Mouse (Mus musculus) embryo, embryonic 10 days (tissue): ENCODE measurements around the gene Cpa3.

Source experiments
- DNase-seq: peaks from one replicate; pipeline ENCODE4 v3.0.0-alpha.2; 2015; ENCODE audit warnings: low spot score

Gene Cpa3

GRCm38 (mm10) chr3:20242050-20242449 is at the start of gene Cpa3:
TSS of gene Cpa3 (minus strand) at chr3:20242181.
- DNase-seq: no peak

DNA sequence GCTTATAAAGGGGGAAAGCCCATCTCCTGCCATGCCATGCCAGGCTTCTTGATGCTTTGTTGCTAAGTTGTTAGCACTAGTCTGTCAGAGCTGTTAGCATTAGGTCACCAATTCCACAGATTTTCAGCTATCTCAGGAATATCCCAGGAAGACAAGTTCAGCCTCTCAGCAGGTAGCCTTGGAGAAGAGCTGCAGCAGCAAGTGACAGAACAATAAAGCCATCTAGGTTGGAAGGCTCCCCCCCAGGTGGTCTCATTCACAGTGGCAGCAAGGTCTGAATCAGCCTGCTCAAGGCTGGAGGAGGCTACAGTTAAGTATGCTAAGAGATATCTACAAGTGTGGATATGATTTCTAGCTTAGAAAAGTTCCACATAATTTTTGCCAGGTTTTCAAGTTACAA is 49.4 kb upstream of the Cpa3 start:
- no peak for DNase-seq

- DNase-seq: no peak
Observed at GRCm38 (mm10) chr3:20288761-20289160, 46.8 kb upstream of the Cpa3 start.

DNA sequence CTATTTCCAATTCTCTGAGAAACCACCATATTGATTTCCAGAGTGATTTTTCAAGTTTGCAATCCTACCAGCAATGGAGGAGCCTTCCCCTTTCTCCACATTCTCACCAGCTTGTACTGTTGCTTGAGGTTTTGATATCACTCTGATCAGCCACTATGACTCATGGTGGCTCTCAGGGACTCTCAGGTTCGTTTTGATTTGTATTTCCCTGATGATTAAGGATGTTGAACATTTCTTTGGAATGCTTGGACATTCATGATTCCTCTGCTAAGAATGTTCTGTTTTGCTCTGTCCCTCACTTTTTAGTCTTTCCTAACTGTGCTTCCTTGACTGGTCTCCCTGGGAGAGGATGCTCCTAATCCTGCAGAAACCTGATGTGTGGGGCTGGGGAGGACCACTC is 39.8 kb upstream of the Cpa3 start:
- DNase-seq: no peak

GRCm38 (mm10) chr3:20275633-20276032 is 33.7 kb upstream of the Cpa3 start, which contains the start of gene Cpb1:
TSS of gene Cpb1 (minus strand) at chr3:20275733.
- DNase-seq: no peak

DNA sequence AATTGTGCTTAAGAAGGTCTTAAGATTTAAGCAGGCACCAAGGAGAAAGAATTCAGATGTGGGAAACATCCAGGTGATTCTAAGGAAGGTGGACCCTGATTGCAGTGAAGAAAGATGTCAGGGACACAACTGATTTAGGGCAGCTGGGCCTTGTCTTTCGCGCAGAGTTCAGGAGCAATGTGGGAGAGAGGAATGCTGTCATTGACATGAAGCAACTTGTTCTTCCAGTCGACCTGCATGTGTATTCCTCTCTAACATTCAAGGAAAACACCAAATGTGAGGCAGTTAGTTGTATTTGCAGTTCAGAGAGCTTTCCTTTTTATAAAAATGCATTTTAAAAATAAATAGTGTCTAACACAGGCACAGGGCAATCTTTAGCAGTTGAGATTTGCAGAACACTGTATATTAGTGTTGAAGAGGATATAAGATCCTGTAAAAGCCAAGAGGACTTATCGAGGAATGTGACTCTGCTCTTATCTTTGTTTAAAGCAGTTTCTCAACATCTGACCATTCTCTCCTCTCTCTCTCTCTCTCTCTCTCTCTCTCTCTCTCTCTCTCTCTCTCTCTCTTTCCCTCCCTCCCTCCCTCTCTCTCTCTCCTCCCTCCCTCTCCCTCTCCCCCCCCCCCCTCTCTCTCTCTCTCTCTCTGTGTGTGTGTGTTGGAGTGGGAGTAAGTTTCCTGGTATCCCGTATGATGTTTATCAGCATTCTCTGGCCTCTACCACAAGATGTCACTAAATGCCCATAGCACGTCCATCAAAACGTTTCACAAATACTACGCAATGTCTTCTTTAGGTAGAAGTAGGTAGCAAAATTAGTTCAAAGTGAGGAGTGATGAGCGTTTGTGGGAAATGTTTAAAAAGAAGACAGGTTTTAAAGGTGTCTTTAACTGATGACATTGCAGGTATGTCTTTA is 12.8 kb upstream of the Cpa3 start:
- peak; percentile 48 for DNase-seq

DNA sequence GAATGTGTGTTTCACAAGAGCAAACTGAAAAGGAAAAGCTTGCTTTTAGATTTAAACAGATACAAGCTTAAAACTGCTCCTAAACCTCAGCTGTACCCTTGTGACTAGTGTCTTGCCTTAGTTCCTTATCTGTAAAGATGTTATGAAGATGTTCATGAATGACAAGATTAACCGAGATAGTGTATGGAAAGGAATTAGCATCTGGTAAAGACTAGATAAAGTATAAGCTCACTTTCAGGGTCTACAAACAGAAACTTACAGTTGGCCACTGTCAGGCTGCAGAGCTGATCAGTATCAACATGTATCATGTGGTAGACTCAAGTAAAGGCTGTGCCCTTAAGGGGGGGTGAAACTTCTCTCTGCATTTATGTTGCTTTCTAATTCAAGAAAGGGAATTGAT is 1.9 kb upstream of the Cpa3 start:
- no peak for DNase-seq

GRCm38 (mm10) chr3:20239741-20240140 is 2.2 kb downstream of the Cpa3 start:
- DNase-seq: no peak

DNA sequence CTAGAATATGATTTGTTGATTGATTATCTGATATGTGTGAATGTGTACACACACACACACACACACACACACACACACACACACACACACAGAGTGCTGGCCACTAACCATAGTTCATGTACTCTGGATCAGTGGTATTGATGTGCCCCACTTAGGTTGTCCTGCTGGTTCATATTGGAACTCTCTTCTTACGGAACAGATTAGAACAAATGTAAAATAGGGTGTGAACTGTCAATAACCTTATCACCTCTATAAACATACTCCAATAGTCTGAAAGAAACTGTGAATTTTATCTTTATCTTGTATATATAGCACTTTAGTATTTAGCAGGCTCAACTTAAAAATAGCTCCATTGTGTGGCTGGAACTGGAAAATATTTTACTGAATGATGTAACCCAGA is 5.0 kb downstream of the Cpa3 start:
- no peak for DNase-seq

- DNase-seq: no peak
Observed at GRCm38 (mm10) chr3:20229027-20229426, 13.0 kb downstream of the Cpa3 start.

GRCm38 (mm10) chr3:20225429-20225828 is 16.6 kb downstream of the Cpa3 start:
- DNase-seq: no peak

- DNase-seq: no peak
Observed at GRCm38 (mm10) chr3:20222926-20223698, 18.9 kb downstream of the Cpa3 start.

- no peak for DNase-seq
Observed at GRCm38 (mm10) chr3:20222136-20222535, 19.8 kb downstream of the Cpa3 start.

GRCm38 (mm10) chr3:20198869-20199268 is 43.1 kb downstream of the Cpa3 start:
- DNase-seq: peak; percentile 85

DNA sequence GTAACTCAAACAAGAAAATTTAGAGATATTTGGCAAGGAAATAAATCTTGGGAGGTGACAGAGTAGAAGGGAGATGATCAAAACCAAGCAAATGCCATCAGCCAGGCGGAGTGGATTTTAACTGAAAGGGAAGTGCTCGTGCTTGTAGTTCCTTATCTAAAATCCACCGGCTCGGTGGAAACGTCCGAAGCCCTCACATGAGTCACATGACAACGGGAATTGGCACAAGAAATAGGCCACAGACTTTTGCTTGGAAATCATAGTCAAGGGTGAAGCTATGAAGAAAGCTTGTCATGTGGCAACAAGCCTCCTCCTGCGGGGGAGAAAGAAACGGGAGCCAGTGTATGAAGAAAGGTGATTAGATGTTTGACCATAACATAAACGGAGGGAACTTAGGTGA is 44.1 kb downstream of the Cpa3 start:
- DNase-seq: no peak

DNA sequence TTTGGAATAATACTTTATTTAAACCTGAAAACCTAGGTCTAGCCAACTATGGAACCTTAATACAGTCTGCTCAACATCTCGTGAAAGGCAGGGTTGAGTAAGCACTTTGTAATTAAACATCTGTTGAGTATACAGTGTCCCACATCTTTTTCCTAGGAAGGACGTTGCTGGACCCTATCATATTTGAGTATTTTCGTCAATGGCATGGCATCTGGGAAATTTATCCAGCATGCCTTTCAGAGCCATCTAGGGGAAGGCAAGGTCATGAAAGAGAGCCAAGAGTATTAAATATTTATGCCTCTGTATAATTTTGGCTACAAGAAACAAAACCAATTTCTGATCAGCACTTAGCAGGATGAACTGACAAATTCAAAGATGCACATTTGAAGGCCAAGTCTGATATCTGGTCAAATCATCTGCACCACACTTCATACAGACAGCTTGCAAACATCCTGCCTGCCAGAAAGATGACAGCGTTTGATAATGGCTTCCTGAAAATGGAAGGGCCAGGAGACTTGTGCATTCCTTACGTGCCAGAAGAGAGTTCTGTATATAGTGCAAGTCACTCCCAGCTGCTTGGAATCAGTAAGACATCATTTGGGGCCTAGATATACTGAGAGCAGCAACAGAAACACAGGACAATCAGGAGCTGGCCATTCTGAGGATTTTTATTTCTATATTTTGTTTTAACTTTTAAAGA is 52.9 kb downstream of the Cpa3 start:
- peak; percentile 6 for DNase-seq

- DNase-seq: no peak
Observed at GRCm38 (mm10) chr3:20172394-20172793, 69.6 kb downstream of the Cpa3 start.

- no peak for DNase-seq
Observed at GRCm38 (mm10) chr3:20167487-20167886, 74.5 kb downstream of the Cpa3 start.
